In the genomic region with DNA sequence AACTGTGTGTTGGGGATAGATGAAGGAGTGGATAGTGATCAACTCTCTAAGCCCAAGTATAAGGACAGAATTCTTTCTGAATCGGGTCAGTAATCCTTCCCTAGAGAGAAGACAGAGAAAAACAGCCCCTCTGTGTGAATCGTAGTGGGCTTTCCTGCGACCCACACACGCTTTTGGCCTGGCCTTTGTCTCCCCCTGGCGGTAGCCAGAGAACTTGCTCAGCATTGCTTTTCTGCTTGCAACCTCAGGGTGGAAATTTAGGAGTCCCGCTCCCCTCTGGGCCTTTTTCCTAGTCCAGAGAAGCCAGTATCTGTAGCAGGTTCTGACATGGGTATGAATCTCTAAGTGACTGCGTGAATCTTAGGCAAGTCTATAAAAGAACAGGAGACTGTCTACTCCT, we compare ENCODE assay signal across 7 mouse cellular contexts. TPM values are rescaled to one million over a fixed set of nuclear protein-coding genes. Genes with fewer than 3 reads are reported as not detected.
DNase-seq lines count a peak whose midpoint lies in the region; ATAC-seq and TF ChIP-seq lines count a peak whose summit lies in the region.

No protein-coding gene starts in this region.

- peak; percentile 49; the same call in 1 of the 2 replicates for ATAC-seq in granulocyte monocyte progenitor cell, adult 5-6 weeks (replicated peaks; ENCODE audit: poor library complexity, severe bottlenecking)
- no peak for ATAC-seq in limb, embryonic 13.5 days (ENCODE audit: low FRiP score, low read depth)

- H3K36me3 ChIP-seq in limb, embryonic 13.5 days, result no peaks in the 10 kb centered on the region
- no peaks in the 10 kb centered on the region for H3K36me3 ChIP-seq in small intestine, adult 2 months (ENCODE audit: control insufficient read depth, insufficient read depth, low read length)

- TF ChIP-seq CTCF in small intestine, adult 2 months (IDR thresholded peaks at IDR 0.05; ENCODE audit: extremely low read depth, insufficient read length, insufficient replicate concordance, low read depth, low read length), result peak; percentile 98; the same call in 1 of the 2 replicates

- no peak overlapping the region for H3K4me2 ChIP-seq in limb, embryonic 13.5 days (replicated peaks)

- H3K4me1 ChIP-seq in limb, embryonic 13.5 days, result peaks cover 32% of the 10 kb centered on the region
- H3K4me1 ChIP-seq in small intestine, adult 2 months (ENCODE audit: control insufficient read depth, insufficient read depth, insufficient read length, low read length), result peaks cover 29% of the 10 kb centered on the region

- no peak overlapping the region for H3K9ac ChIP-seq in limb, embryonic 13.5 days

- H3K4me3 ChIP-seq in limb, embryonic 13.5 days, result 0 out of 2 replicates have a peak overlapping the region, but pooled peaks have one; percentile 53
- no peak overlapping the region for H3K4me3 ChIP-seq in small intestine, adult 2 months (ENCODE audit: low read depth, low read length)

- peak; percentile 33 to 56 for DNase-seq in lung, adult 18-20 months
- DNase-seq in lung, postnatal 25 days (ENCODE audit: low spot score), result no peak
- peak; percentile 78 for DNase-seq in MN1 (ENCODE audit: low spot score)
- peak; percentile 25 for DNase-seq in cerebellum, adult 9-10 months

- WGBS in limb, embryonic 13.5 days, result 2% methylated on average over 7 of the region's 7 CpGs
- WGBS in small intestine, adult 2 months, result 3% methylated on average over 7 of the region's 7 CpGs

- no peaks in the 10 kb centered on the region for H3K9me3 ChIP-seq in limb, embryonic 13.5 days

- peaks cover 93% of the 10 kb centered on the region for H3K27me3 ChIP-seq in limb, embryonic 13.5 days
- H3K27me3 ChIP-seq in small intestine, adult 2 months (ENCODE audit: control insufficient read depth, insufficient read depth, low read length), result peaks cover 37% of the 10 kb centered on the region

- TF ChIP-seq POLR2A in small intestine, adult 2 months (IDR thresholded peaks at IDR 0.05; ENCODE audit: low read depth, low read length), result no peak

- H3K27ac ChIP-seq in limb, embryonic 13.5 days, result no peak overlapping the region
- H3K27ac ChIP-seq in small intestine, adult 2 months (ENCODE audit: insufficient read depth, low read depth, low read length), result no peak overlapping the region

RNA-seq across cellular contexts. Expression of a gene that starts 0.9 kb away (rescaled TPM):
- total RNA-seq in granulocyte monocyte progenitor cell, adult 5-6 weeks (2014; fragmentation: Nextera tagmentation), result not detected in 2 replicates
- not detected in 2 replicates for total RNA-seq in granulocyte monocyte progenitor cell, adult 5-6 weeks (2017)
- 2.8 and 3.4 TPM in 2 replicates for polyA plus RNA-seq in limb, embryonic 13.5 days (2015; fragmentation: Nextera tagmentation; extraction: Ambion mirVana)
- polyA plus RNA-seq in small intestine, adult 2 months (2012; rRNA removed), result 35.1 and 45.3 TPM in 2 replicates

RNA-seq across cellular contexts. Expression of a gene that starts 1.7 kb away (rescaled TPM):
- total RNA-seq in granulocyte monocyte progenitor cell, adult 5-6 weeks (2014; fragmentation: Nextera tagmentation), result not detected in 2 replicates
- total RNA-seq in granulocyte monocyte progenitor cell, adult 5-6 weeks (2017), result not detected in 2 replicates
- polyA plus RNA-seq in limb, embryonic 13.5 days (2015; fragmentation: Nextera tagmentation; extraction: Ambion mirVana), result 0.23 and 0.26 TPM in 2 replicates
- 0.08 and 0.30 TPM in 2 replicates for polyA plus RNA-seq in small intestine, adult 2 months (2012; rRNA removed)

RNA-seq across cellular contexts. Expression of a gene that starts 8.2 kb away (rescaled TPM):
- not detected in 2 replicates for total RNA-seq in granulocyte monocyte progenitor cell, adult 5-6 weeks (2014; fragmentation: Nextera tagmentation)
- total RNA-seq in granulocyte monocyte progenitor cell, adult 5-6 weeks (2017), result not detected in 2 replicates
- polyA plus RNA-seq in limb, embryonic 13.5 days (2015; fragmentation: Nextera tagmentation; extraction: Ambion mirVana), result 196 and 197 TPM in 2 replicates
- polyA plus RNA-seq in small intestine, adult 2 months (2012; rRNA removed), result 143 and 197 TPM in 2 replicates

RNA-seq across cellular contexts. Expression of a gene that starts 38.4 kb away (rescaled TPM):
- total RNA-seq in granulocyte monocyte progenitor cell, adult 5-6 weeks (2014; fragmentation: Nextera tagmentation), result 12.2 and 13.9 TPM in 2 replicates
- total RNA-seq in granulocyte monocyte progenitor cell, adult 5-6 weeks (2017), result 2.4 TPM in 2 replicates
- polyA plus RNA-seq in limb, embryonic 13.5 days (2015; fragmentation: Nextera tagmentation; extraction: Ambion mirVana), result 71.7 and 74.9 TPM in 2 replicates
- polyA plus RNA-seq in small intestine, adult 2 months (2012; rRNA removed), result 34.9 and 46.1 TPM in 2 replicates
